Mouse (Mus musculus): ENCODE measurements around the gene Fbxo44.
A peak's percentile ranks its signal among the peaks of the same experiment; 100 is the strongest.
"Not testable (repeated sequence)": the region's sequence is repeated elsewhere in the genome, so short reads cannot be mapped to it uniquely, and the experiment has no call there.

The Fbxo44 gene

GRCm38 (mm10) chr4:148160436-148161390, at the start of gene Fbxo44, which contains the start of gene Fbxo2:
Gene Fbxo44, minus strand, starts transcription at chr4:148160482.
Gene Fbxo2, plus strand, starts transcription at chr4:148160621.
- DNase-seq (ENCODE audit: low read depth): no peak

GRCm38 (mm10) chr4:148204873-148205232, 44.6 kb upstream of the Fbxo44 start:
- DNase-seq (ENCODE audit: low read depth): no peak

- DNase-seq (ENCODE audit: low read depth): no peak
Observed at GRCm38 (mm10) chr4:148204061-148204872, 44.0 kb upstream of the Fbxo44 start.

- no peak for DNase-seq (ENCODE audit: low read depth)
Observed at GRCm38 (mm10) chr4:148203557-148203956, 43.3 kb upstream of the Fbxo44 start.

- DNase-seq (ENCODE audit: low read depth): no peak
Observed at GRCm38 (mm10) chr4:148198721-148199120, 38.4 kb upstream of the Fbxo44 start.

- DNase-seq (ENCODE audit: low read depth): no peak
Observed at GRCm38 (mm10) chr4:148194400-148194799, 34.1 kb upstream of the Fbxo44 start.

- no peak for DNase-seq (ENCODE audit: low read depth)
Observed at GRCm38 (mm10) chr4:148192707-148193245, 32.5 kb upstream of the Fbxo44 start.

GRCm38 (mm10) chr4:148188767-148189166, 28.5 kb upstream of the Fbxo44 start:
- DNase-seq (ENCODE audit: low read depth): not testable (repeated sequence)

- no peak for DNase-seq (ENCODE audit: low read depth)
Observed at GRCm38 (mm10) chr4:148185819-148186218, 25.5 kb upstream of the Fbxo44 start.

- DNase-seq (ENCODE audit: low read depth): no peak
Observed at GRCm38 (mm10) chr4:148184564-148184963, 24.3 kb upstream of the Fbxo44 start.

- no peak for DNase-seq (ENCODE audit: low read depth)
Observed at GRCm38 (mm10) chr4:148182363-148182762, 22.1 kb upstream of the Fbxo44 start.

- peak; percentile 9 for DNase-seq (ENCODE audit: low read depth)
Observed at GRCm38 (mm10) chr4:148181483-148181882, 21.2 kb upstream of the Fbxo44 start.

GRCm38 (mm10) chr4:148177716-148178115, 17.4 kb upstream of the Fbxo44 start:
- DNase-seq (ENCODE audit: low read depth): no peak

GRCm38 (mm10) chr4:148176603-148177002, 16.3 kb upstream of the Fbxo44 start:
- not testable (repeated sequence) for DNase-seq (ENCODE audit: low read depth)

GRCm38 (mm10) chr4:148174495-148174862, 14.2 kb upstream of the Fbxo44 start:
- no peak for DNase-seq (ENCODE audit: low read depth)

GRCm38 (mm10) chr4:148173811-148174494, 13.7 kb upstream of the Fbxo44 start:
- no peak for DNase-seq (ENCODE audit: low read depth)

GRCm38 (mm10) chr4:148171261-148171660, 11.0 kb upstream of the Fbxo44 start:
- DNase-seq (ENCODE audit: low read depth): no peak

- peak; percentile 73 for DNase-seq (ENCODE audit: low read depth)
Observed at GRCm38 (mm10) chr4:148170842-148171241, 10.6 kb upstream of the Fbxo44 start.

- no peak for DNase-seq (ENCODE audit: low read depth)
Observed at GRCm38 (mm10) chr4:148169586-148169985, 9.3 kb upstream of the Fbxo44 start.

- peak; percentile 67 for DNase-seq (ENCODE audit: low read depth)
Observed at GRCm38 (mm10) chr4:148168287-148168686, 8.0 kb upstream of the Fbxo44 start.

GRCm38 (mm10) chr4:148166986-148167385, 6.7 kb upstream of the Fbxo44 start:
- peak; percentile 77 for DNase-seq (ENCODE audit: low read depth)

GRCm38 (mm10) chr4:148166431-148166830, 6.1 kb upstream of the Fbxo44 start:
- DNase-seq (ENCODE audit: low read depth): no peak

All from NIH3T3 (cell line).